Mouse (Mus musculus) lung, embryonic 16.5 days (tissue): Measurements from ENCODE around the gene Ndufs1. TPM values are rescaled to one million over a fixed set of nuclear protein-coding genes. Genes with fewer than 3 reads are reported as not detected.

ENCODE experiments used
- ATAC-seq: fragments of 200-750 bp; cut with Nextera tagmentation; 2 replicates; pipeline ENCODE4 v1.8.0; 2017; ENCODE audit warnings: low read depth, mild to moderate bottlenecking, moderate library complexity
- H3K27ac ChIP-seq: fragments of 300-500 bp; sonication (generic); 2 replicates; pipeline ENCODE4 v1.5.1; 2014; ENCODE audit warnings: mild to moderate bottlenecking, control low read depth, low read length
- H3K27me3 ChIP-seq: fragments of 300-500 bp; sonication (generic); 2 replicates; pipeline ENCODE4 v1.6.1; 2014; ENCODE audit warnings: low read depth, low read length, mixed read lengths; ENCODE audit not compliant: control insufficient read depth, insufficient read depth
- H3K36me3 ChIP-seq: fragments of 300-500 bp; sonication (generic); 2 replicates; pipeline ENCODE4 v1.6.1; 2014; ENCODE audit warnings: low read length; ENCODE audit not compliant: control insufficient read depth, insufficient read depth
- H3K4me1 ChIP-seq: fragments of 300-500 bp; sonication (generic); replicated peaks from 2 replicates; pipeline ENCODE4 v1.6.1; 2014; ENCODE audit warnings: low read length, mixed read lengths; ENCODE audit not compliant: control insufficient read depth, insufficient read depth
- H3K4me2 ChIP-seq: fragments of 300-500 bp; sonication (generic); 2 replicates; pipeline ENCODE4 v1.6.1; 2014; ENCODE audit warnings: low read depth, low read length, control low read depth
- H3K4me3 ChIP-seq: fragments of 300-500 bp; sonication (generic); 2 replicates; pipeline ENCODE4 v1.5.1; 2014; ENCODE audit warnings: mild to moderate bottlenecking, low read length, control low read depth
- H3K9ac ChIP-seq: fragments of 300-500 bp; sonication (generic); 2 replicates; pipeline ENCODE4 v1.6.1; 2014; ENCODE audit warnings: low read length, control low read depth
- H3K9me3 ChIP-seq: fragments of 300-500 bp; sonication (generic); 2 replicates; pipeline ENCODE4 v1.6.1; 2016; ENCODE audit warnings: low read length; ENCODE audit not compliant: control insufficient read depth
- WGBS: fragments of 180-500 bp; shearing (Covaris S2); extraction: QIAGEN DNeasy Blood & Tissue Kit; methylation state at CpG from one replicate; pipeline ENCODE4 v1.1.7; 2014; 5-methylcytosine and 5-hydroxymethylcytosine counted together
- polyA plus RNA-seq: library from polyadenylated mRNA; unstranded; fragments of >200 nt; fragmentation: Nextera tagmentation; extraction: Ambion mirVana; gene quantifications from 2 replicates; pipeline ENCODE4 v1.2.1, GENCODE M21; 2015

The Ndufs1 gene
- polyA plus RNA-seq, 1 experiment from 2014 or later, result 123 TPM

DNA sequence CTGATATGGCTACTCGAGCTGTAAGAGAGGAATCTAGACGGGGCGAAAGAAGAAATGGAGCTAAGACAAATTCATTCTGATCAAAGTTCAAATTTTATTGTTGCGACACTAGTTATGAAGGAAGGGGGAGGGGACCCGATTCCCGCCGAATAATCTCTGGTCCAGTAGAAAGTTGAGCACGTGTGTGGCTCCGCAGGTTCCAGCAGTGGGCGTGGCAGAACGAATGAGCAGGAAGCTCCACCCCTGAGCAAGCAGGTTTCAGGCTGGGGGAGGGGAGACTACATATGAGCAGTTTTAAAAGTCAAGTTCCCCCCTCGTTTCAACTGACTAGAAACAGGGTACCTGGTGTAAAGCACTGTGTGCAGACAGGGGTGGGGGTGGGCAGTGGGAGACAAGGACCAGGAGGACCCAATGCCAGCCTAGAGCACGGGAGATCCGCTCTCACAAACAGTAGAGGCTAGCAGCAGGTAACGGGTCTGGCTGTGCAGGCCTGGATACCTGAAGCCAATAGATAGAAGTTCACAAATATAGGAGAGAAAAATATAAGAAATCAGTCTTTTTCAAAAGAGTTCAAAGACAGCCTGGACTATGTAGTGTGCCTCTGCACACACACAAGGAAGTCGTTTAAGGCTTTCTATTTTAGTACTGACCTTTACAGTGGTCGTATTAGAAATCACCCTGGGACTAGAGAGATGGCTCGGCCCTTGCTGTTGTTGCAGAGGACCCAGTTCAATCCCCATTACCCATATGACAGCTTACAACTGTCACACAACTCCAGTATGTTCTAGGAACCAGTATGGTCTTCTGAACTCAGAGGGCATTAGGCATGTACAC, 46.6 kb downstream of the Ndufs1 start:
- peak overlapping the region; percentile 36 for H3K4me3 ChIP-seq
- peak overlapping the region; percentile 55; the same call in 1 of the 2 replicates for H3K9ac ChIP-seq
- H3K4me2 ChIP-seq, result peak overlapping the region; percentile 56
- H3K27ac ChIP-seq, result peak overlapping the region; percentile 17; the same call in 1 of the 2 replicates
- H3K36me3 ChIP-seq, result peaks cover 8% of the 10 kb centered on the region
- no peaks in the 10 kb centered on the region for H3K27me3 ChIP-seq
- ATAC-seq, result peak; percentile 73
- H3K4me1 ChIP-seq, result peaks cover 3% of the 10 kb centered on the region; the same call in 1 of the 2 replicates
- no peaks in the 10 kb centered on the region for H3K9me3 ChIP-seq
- 12% methylated on average over 18 of the region's 18 CpGs for WGBS

DNA sequence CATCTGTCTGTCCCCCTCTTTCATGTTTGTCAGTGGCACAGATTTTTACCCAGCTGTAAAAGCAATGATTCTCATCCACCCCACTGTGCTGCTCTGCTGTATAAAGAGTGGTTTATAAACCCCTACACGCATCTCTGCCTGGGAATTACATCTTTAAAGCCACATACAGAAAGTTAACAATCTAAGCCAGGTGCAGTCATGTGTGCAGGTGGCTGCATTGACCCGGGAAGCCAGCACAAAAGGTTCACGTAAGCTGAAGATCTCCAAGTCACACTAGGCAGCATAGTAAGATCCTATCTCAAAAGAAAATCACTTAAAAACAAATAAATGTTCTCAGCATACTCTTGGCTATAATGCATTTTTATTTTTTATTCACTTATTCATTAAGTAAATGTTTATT, 47.4 kb downstream of the Ndufs1 start:
- no peaks in the 10 kb centered on the region for H3K27me3 ChIP-seq
- peaks cover 9% of the 10 kb centered on the region for H3K36me3 ChIP-seq
- H3K9me3 ChIP-seq, result no peaks in the 10 kb centered on the region
- H3K9ac ChIP-seq, result no peak overlapping the region
- no peak overlapping the region for H3K4me3 ChIP-seq
- 55% methylated on average over 3 of the region's 3 CpGs for WGBS
- H3K4me1 ChIP-seq, result peaks cover 3% of the 10 kb centered on the region; the same call in 1 of the 2 replicates
- ATAC-seq, result no peak
- peak overlapping the region; percentile 56; the same call in 1 of the 2 replicates for H3K4me2 ChIP-seq
- H3K27ac ChIP-seq, result no peak overlapping the region

GRCm38 (mm10) chr1:63126206-63126605, 50.4 kb downstream of the Ndufs1 start:
- Histone ChIP-seq H3K4me1 (peaks cover 3% of the 10 kb centered on the region; the same call in 1 of the 2 replicates), H3K4me3 (no peak overlapping the region), H3K9ac (no peak overlapping the region), H3K27me3 (no peaks in the 10 kb centered on the region), H3K4me2 (no peak overlapping the region), H3K9me3 (no peaks in the 10 kb centered on the region), H3K27ac (no peak overlapping the region), H3K36me3 (peaks cover 31% of the 10 kb centered on the region)
- 89% methylated on average over 3 of the region's 3 CpGs for WGBS
- no peak for ATAC-seq

DNA sequence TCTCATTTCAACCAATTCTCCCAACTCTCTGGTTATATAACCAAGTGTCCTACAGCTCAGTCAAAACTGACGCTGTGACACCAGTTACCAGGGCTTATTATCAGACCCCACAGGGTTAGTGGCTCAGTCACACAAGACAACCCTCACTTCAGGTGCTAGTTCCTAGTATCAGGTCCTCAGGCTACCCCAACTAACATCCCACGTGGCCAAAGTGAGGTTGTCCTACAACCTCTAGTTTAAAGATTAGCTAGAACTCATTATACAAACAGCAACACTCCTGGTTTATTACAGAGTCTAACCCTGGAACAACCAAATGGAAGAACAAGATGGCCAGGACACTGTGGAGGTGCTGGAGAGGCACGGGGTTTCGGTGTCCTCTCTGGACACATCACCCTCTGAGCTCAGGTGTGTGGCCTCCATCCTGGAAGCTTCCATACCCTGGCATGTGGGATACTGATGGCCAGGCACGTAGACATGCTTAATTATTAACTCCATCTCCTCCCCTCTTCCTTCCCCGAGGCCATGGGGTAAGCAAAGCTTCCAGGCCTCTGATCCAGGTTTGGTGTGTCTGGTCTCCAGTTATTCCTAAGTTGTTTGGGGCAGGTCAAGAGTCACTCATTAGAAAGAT, 52.7 kb downstream of the Ndufs1 start:
- no peak overlapping the region for H3K9ac ChIP-seq
- no peaks in the 10 kb centered on the region for H3K27me3 ChIP-seq
- peaks cover 46% of the 10 kb centered on the region for H3K36me3 ChIP-seq
- no peak overlapping the region for H3K4me3 ChIP-seq
- peaks cover 4% of the 10 kb centered on the region; the same call in 1 of the 2 replicates for H3K9me3 ChIP-seq
- WGBS, result 57% methylated on average over 6 of the region's 6 CpGs
- ATAC-seq, result 0 out of 2 replicates have a peak, but pooled peaks have one; percentile 34
- no peaks in the 10 kb centered on the region for H3K4me1 ChIP-seq
- no peak overlapping the region for H3K4me2 ChIP-seq
- no peak overlapping the region for H3K27ac ChIP-seq

DNA sequence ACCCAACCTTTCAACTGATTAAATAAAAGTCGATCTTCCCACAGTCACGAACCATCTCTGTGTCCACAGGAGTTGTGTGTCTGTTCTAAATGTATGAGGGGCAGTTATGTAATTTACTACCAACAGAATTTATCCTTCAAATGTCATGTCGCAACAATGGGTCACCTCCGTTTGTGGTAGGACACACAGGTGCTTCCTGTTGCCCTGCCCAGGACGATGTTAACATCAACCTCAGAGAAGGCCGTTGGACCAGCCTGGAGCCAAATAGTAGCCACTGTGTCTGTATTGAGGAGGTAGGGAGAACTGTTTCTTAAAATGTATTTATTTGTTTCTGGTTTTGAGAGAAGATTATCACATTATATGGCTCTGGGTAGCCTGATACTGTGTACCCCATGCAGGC, 54.6 kb downstream of the Ndufs1 start:
- H3K4me3 ChIP-seq, result no peak overlapping the region
- peaks cover 46% of the 10 kb centered on the region for H3K36me3 ChIP-seq
- 75% methylated on average over 6 of the region's 6 CpGs for WGBS
- no peak overlapping the region for H3K9ac ChIP-seq
- ATAC-seq, result no peak
- no peak overlapping the region for H3K4me2 ChIP-seq
- H3K4me1 ChIP-seq, result no peaks in the 10 kb centered on the region
- H3K27me3 ChIP-seq, result no peaks in the 10 kb centered on the region
- H3K27ac ChIP-seq, result no peak overlapping the region
- H3K9me3 ChIP-seq, result peaks cover 4% of the 10 kb centered on the region; the same call in 1 of the 2 replicates

DNA sequence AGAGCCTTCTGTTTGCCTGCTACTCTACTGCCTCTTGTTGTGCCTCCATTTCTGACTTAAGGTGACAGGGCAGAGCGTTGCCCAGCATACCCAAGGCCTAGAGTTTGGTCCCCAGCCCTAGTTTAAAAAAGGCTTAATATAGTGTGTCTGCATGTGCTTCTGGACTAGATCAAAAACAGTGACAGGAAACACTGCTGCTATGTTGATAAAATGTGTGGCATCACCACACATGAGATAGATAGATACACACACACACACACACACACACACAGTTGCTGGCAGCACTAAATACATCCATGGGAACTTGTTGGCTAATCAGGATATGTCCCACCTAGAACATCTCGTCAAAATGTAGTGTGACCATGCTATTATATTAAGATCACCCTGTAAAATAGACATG, 56.3 kb downstream of the Ndufs1 start:
- H3K27ac ChIP-seq, result no peak overlapping the region
- 96% methylated on average over 2 of the region's 2 CpGs for WGBS
- no peaks in the 10 kb centered on the region for H3K27me3 ChIP-seq
- no peak overlapping the region for H3K9ac ChIP-seq
- H3K4me2 ChIP-seq, result no peak overlapping the region
- H3K36me3 ChIP-seq, result peaks cover 42% of the 10 kb centered on the region
- H3K9me3 ChIP-seq, result peaks cover 4% of the 10 kb centered on the region; the same call in 1 of the 2 replicates
- H3K4me1 ChIP-seq, result peaks cover 3% of the 10 kb centered on the region; the same call in 1 of the 2 replicates
- no peak overlapping the region for H3K4me3 ChIP-seq
- ATAC-seq, result no peak

GRCm38 (mm10) chr1:63119675-63120074, 57.0 kb downstream of the Ndufs1 start:
- Histone ChIP-seq H3K27ac (no peak overlapping the region), H3K27me3 (no peaks in the 10 kb centered on the region), H3K36me3 (peaks cover 42% of the 10 kb centered on the region), H3K9ac (no peak overlapping the region), H3K4me3 (no peak overlapping the region), H3K9me3 (peaks cover 4% of the 10 kb centered on the region; the same call in 1 of the 2 replicates), H3K4me2 (no peak overlapping the region), H3K4me1 (peaks cover 3% of the 10 kb centered on the region; the same call in 1 of the 2 replicates)
- WGBS, result 82% methylated on average over 4 of the region's 4 CpGs
- ATAC-seq, result no peak

GRCm38 (mm10) chr1:63115540-63115939, 61.1 kb downstream of the Ndufs1 start:
- H3K4me1 ChIP-seq, result peaks cover 5% of the 10 kb centered on the region; the same call in 1 of the 2 replicates
- H3K4me2 ChIP-seq, result peak overlapping the region; percentile 72
- H3K27ac ChIP-seq, result peak overlapping the region; percentile 96
- ATAC-seq, result no peak
- WGBS, result 12% methylated on average over 3 of the region's 3 CpGs
- peaks cover 12% of the 10 kb centered on the region for H3K36me3 ChIP-seq
- H3K4me3 ChIP-seq, result peak overlapping the region; percentile 84
- H3K9me3 ChIP-seq, result no peaks in the 10 kb centered on the region
- no peaks in the 10 kb centered on the region for H3K27me3 ChIP-seq
- peak overlapping the region; percentile 100 for H3K9ac ChIP-seq

- Histone ChIP-seq H3K27me3 (no peaks in the 10 kb centered on the region), H3K27ac (peak overlapping the region; percentile 96), H3K4me1 (peaks cover 7% of the 10 kb centered on the region), H3K36me3 (peaks cover 7% of the 10 kb centered on the region), H3K4me2 (peak overlapping the region; percentile 72), H3K4me3 (peak overlapping the region; percentile 84), H3K9me3 (no peaks in the 10 kb centered on the region), H3K9ac (peak overlapping the region; percentile 100)
- WGBS, result 6% methylated on average over 4 of the region's 4 CpGs
- no peak for ATAC-seq
Observed at GRCm38 (mm10) chr1:63115096-63115495, 61.5 kb downstream of the Ndufs1 start.
